Mouse (Mus musculus) adrenal gland, postnatal 4 days (tissue): ENCODE data around the gene Npas3. TPM values are rescaled to one million over a fixed set of nuclear protein-coding genes. Genes with fewer than 3 reads are reported as not detected.
"Not testable (repeated sequence)": the region's sequence is repeated elsewhere in the genome, so short reads cannot be mapped to it uniquely, and the experiment has no call there.

Source experiments
- DNase-seq, 2 experiments: peaks; one replicate each; pipeline ENCODE4 v3.0.0; 2021 to 2022; ENCODE audit warnings: low spot score in 2 of 2, mixed read lengths in 2 of 2
- long read RNA-seq, 2 experiments: library from polyadenylated mRNA; stranded (forward); transcript quantifications; one replicate each; pipeline ENCODE4 v2.0.0; 2021
- total RNA-seq, 2 experiments: library from RNA; stranded (reverse); gene quantifications; 2 replicates each; pipeline ENCODE4 v1.2.3; 2021

Gene Npas3
- 1 to 10 TPM; 3.4 to 5.0 TPM for total RNA-seq
- long read RNA-seq, experiment 1, partial matches to known transcripts = 0 of 2 reads
- long read RNA-seq, experiment 1, other reads (novel, unspliced or antisense) = 2 of 2 reads
- long read RNA-seq, experiment 2, partial matches to known transcripts = 6 of 11 reads
- long read RNA-seq, experiment 2, other reads (novel, unspliced or antisense) = 5 of 11 reads

GRCm38 (mm10) chr12:53248101-53248727 lies at the start of gene Npas3:
Gene Npas3, plus strand, starts transcription at chr12:53248677.
- DNase-seq = no peak

DNA sequence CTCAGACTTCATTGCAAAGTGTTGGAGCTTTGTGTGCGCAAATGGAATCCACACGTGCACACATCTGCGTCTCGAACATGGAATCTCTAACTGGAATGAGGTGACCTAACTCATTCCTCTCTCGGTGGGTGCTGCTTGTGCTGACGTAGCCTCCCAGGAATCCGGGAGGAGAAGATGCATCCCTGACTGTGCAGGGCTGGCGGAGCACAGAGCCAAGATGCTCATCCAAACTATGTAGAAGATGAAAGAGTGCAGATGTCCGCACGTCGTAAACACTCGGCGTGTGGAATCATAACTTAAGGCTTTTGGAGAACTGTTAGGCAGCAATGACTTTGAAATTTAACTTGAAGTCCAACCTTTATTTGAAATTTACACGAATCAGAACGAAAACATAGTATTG lies 31.3 kb upstream of the Npas3 start:
- DNase-seq = no peak

DNA sequence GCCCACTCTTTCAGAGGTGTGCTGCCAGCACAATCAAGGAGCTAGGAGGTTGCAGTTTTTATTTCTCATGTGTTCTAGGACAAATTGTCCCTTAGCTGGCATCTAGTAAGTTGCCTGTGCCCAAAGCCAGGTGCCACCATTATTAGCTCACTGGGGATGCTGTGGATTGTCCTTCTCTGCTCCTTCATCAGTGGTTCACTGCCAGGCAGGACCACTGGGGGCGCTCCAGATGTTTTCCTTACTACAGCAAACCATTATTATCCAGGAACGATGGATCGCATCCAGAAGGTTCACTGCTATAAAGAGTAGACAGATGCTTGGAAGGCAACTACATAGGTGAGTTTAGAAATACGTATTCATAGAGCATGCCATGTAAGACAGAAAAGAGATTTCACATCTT lies 25.7 kb upstream of the Npas3 start:
- no peak for DNase-seq

DNA sequence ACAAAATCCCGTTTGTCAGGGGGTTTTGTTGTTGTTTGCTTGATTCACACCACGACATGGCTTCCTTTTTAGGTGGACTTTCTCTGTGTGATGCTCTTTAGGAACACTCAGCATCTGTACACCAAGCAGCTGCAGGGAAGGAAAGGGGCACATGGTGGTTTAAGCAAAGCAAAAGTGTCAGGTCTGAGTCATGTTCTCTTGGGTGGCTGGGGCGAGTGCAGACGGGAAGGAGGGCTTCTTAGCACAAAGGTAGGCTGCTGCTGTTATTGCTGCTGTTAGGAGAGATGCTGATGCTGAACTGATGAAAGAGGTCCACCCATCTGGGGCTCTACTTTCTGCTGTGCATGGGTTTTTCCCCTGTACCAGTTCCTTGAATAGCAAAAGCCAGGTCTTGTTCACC lies 21.1 kb upstream of the Npas3 start:
- no peak for DNase-seq

DNA sequence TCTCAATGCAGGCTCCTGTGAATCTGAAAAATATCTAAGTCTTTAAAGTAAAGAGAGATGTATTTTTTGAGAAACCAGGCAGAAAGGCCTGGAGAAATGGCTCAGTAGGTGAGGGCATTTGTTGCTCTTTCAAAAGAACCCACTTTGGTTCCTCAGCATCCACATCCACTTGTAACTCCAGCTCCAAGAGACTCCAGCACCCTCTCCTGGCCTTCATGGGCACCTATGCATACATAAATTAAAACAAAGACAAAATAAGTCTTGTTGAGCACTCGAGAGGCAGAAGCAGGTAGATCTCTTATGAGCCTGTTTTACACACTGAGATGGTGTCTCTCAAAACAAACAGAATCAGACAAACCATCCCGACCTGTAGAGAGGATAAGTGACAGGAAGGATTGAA lies 19.1 kb upstream of the Npas3 start:
- DNase-seq = no peak

GRCm38 (mm10) chr12:53246181-53246580 lies 2.3 kb upstream of the Npas3 start:
- no peak for DNase-seq

DNA sequence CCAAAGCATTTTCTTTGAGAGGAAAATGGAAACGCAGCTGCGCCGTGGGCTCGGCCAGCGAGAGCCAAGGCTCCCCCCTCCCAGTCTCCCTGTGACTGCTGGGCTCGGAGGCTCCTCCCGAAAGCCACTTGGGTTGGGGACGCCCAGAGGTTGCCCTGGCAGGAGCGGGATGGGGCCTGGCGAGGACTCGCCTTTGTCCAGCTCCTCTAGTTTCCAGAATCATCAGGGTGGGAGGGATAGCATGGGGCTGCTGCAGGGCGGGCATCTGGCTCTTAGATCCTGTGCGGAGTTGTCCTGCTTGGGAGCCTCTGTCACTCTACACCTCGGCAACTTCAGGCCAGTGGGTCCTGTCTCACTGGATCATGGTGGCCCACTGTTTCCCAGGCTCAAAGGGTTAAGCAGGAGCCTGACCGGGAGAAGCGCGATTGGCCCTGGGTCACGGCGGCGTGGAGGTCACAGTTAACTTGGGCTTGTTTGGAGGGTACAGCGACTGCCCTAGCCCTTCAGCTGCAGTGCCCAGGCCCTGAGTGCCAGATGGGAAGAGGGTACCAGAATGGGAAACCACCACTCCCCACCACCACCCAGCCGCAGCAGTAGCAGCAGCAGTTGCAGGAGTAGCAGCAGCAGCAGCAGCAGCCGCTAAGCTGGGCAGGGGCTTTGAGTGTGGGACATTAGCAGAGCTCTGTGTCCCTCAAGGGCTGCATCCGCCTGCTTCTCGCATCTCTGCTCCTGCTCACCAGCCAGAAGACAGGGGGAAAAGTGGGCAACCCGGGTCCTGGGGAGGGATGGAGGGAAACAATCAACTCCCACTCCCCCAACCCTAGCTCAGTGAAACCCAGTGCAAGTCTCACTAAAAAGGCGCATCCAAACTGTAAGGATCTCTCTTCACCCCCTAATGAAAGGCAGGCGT lies 1.6 kb upstream of the Npas3 start:
- no peak for DNase-seq

GRCm38 (mm10) chr12:53247491-53248035 lies 914 bp upstream of the Npas3 start:
- DNase-seq = no peak

- no peak for DNase-seq
Measured at GRCm38 (mm10) chr12:53248796-53249195, 319 bp downstream of the Npas3 start.

DNA sequence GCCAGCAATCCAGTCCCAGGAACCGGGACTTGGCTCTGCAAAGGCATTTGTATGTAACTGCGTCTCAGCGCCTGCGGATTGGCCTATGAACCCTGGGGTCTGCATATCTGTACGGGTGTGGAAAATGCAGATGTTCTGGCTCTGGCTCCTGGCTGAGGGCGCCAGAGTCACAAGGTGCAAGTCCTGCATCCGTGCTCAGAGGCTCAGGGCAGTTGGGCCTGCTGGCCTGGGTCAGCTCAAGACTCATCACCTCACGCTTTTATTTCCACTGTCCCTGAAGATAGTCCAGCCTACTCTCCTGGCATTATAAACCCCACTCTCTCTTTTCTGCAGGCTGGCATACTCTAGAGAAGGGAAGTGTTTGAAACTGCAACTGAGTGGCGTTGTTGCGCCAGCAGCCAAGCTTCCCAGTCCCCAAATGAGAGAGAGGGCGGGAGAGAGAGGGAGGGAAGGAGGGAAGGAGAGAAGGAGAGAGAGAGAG lies 3.3 kb downstream of the Npas3 start:
- DNase-seq = no peak

- no peak for DNase-seq
Measured at GRCm38 (mm10) chr12:53252213-53252571, 3.7 kb downstream of the Npas3 start.

DNA sequence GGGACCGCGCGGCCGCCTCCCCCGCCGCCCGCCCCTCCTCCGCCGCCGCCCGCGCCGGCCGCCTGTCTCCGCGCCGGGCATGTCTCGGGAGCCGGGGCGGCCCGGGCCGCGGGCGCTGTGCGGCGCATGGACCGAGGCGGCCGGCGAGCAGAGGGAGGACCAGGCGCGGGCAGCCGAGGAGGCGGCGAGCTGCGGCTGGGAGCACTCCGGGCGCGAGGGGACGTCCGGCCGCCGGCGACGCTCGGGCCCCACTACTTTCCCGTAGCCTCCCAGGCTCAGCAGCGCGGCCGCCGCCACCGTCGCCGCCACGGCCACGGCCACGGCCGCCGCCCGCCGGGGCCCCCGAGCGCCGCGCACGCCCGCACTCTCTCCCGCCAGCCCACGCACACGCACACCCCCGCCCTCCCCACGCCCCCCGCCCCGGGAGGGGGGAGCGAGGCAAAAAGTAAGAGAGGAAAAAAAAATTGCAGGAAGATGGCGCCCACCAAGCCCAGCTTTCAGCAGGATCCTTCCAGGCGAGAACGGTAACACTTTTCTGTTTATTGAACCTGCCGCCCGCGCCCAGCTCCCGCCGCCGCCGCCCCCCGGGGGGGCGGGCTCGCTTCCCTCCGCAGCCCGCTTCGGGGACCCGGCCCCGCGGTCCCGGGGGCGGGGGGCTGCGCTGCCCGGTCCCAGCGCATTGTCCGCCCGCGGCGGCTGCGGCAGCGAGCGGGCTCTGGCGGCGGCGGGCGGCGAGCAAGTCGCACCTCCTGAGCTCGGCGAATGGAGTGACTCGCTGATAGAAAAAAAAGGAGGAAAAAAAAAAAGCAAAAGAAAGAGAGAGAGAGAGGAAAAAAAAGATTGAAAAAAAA lies 4.3 kb downstream of the Npas3 start:
- DNase-seq = peak in 1 of 2 experiments; percentile 5

DNA sequence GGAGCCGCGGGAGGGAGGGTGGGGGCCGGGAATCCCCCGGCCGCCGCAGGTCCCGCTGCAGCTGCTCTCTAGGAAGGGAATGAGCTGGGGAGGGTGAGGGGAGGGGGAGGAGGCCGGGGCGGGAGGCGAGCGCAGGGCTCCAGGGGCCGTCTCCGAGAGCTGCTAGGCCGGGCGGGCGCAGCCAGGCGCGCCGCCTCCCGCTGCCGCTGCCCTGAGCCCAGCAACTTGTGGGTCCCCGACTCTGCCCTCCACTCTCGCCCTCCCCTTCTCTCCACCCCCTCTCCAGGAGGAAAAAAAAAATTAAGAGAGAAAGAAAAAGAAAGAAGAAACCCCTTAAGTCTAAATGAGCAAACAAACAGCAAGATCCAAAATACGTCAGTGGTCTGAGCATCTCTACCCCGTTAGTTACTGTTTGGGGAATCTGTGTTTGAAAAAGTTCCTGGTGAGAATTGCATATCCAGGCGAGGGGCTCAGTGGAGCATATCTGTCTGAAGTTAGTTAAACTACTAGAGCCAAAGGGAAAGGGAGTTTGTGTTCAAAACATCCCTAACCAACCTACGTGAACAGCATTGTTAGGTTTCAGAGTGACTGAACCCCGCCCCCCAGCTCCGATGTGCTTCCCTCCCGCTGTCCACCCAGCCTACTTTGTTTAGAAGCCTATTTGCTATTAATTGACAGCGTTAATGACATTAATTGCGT lies 5.1 kb downstream of the Npas3 start:
- DNase-seq = no peak

GRCm38 (mm10) chr12:53254160-53254480 lies 5.6 kb downstream of the Npas3 start:
- DNase-seq = no peak

DNA sequence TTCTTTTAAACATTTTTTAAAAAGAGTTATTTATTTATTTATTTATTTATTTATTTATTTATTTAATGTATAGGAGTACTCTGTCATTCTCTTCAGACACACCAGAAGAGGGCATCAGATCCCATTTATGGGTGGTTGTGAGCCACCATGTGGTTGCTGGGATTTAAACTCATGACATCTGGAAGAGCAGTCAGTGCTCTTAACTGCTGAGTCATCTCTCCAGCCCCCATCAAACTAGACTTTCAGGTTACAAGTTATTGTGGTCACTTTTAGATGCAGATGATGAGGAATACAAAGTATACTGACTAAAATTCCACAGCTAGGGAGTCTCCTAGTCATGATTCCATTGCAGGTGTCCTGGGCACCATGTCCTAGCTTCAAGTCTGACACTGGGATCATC lies 26.0 kb downstream of the Npas3 start:
- DNase-seq = not testable (repeated sequence)

- DNase-seq = no peak
Measured at GRCm38 (mm10) chr12:53277393-53277792, 28.9 kb downstream of the Npas3 start.

GRCm38 (mm10) chr12:53290341-53290740 lies 41.9 kb downstream of the Npas3 start:
- no peak for DNase-seq

DNA sequence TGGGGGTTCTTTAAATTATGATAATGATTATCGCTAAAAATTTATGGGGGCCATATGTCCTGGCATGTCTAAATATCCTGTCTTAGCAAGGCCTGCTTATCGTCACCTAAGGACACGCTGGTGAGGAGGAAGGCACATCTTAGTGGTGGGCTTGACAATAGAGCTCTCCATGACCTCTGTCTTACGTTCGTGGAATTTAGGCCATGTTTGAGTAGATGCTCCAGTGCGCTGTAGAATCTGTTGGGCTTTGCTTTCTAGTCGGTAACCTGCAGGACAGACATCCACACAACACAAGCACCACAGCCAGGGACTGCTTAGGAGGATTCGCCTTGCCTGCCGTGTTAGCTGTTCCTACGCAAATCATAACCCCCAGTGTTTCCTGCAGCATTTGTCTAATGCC lies 42.4 kb downstream of the Npas3 start:
- DNase-seq = no peak

GRCm38 (mm10) chr12:53292010-53292409 lies 43.5 kb downstream of the Npas3 start:
- DNase-seq = no peak

- no peak for DNase-seq
Measured at GRCm38 (mm10) chr12:53292508-53293300, 44.2 kb downstream of the Npas3 start.
